In genomic region chr4:84022323-84022722, GRCm38 (mm10) we compare ENCODE assay signal across 23 mouse cellular contexts.
DNase-seq lines count a peak whose midpoint lies in the region; ATAC-seq and TF ChIP-seq lines count a peak whose summit lies in the region.
"Had no signal": no experiment of that assay in that cellular context is flagged by ENCODE, and none has a peak within 500 bp of the region (broad histone marks: within the 10 kb centered on the region; RNA-seq: fewer than 3 reads in every experiment).

No protein-coding gene starts in this region.

- TF ChIP-seq CTCF in cerebellum, adult 2 months (IDR thresholded peaks at IDR 0.05; ENCODE audit: borderline replicate concordance, insufficient read depth, low read depth, low read length): no peak

- no peaks in the 10 kb centered on the region for H3K9me3 ChIP-seq in heart, embryonic 13.5 days
- H3K9me3 ChIP-seq: embryonic facial prominence, embryonic 10.5 days; forebrain, embryonic 13.5 days had no signal

- no peak for ATAC-seq in heart, embryonic 13.5 days (ENCODE audit: extremely low read depth, insufficient number of reproducible peaks, low FRiP score, low TSS enrichment)
- peak; percentile 82 to 83 for ATAC-seq in hematopoietic stem cell, adult 5-6 weeks (replicated peaks in 1 of 2; ENCODE audit: insufficient read depth in 1 of 2, low FRiP score in 2 of 2, low TSS enrichment in 1 of 2, low read depth in 1 of 2, poor library complexity in 2 of 2, severe bottlenecking in 2 of 2)
- peak; percentile 81 for ATAC-seq in megakaryocyte progenitor cell, adult 5-6 weeks (replicated peaks; ENCODE audit: poor library complexity)
- ATAC-seq: CD4-positive, CD25-positive, alpha-beta regulatory T cell, adult 4 months; forebrain, embryonic 13.5 days; forebrain, postnatal 0 days had no signal

- no peak for TF ChIP-seq POLR2A in cerebellum, adult 2 months (IDR thresholded peaks at IDR 0.05; ENCODE audit: borderline replicate concordance, insufficient read depth, low read length)

- no peak for DNase-seq in heart, adult 9 months (ENCODE audit: low spot score in 2 of 2)
- peak; percentile 1 for DNase-seq in T-cell, adult 2 months (ENCODE audit: low spot score)
- no peak for DNase-seq in cerebellum, adult 2 months
- no peak for DNase-seq in left cerebral cortex, adult 9 months (ENCODE audit: low spot score in 2 of 2)
- no peak for DNase-seq in left cerebral cortex, adult 18-20 months (ENCODE audit: low spot score in 2 of 2)
- DNase-seq: adrenal gland, postnatal 10 days; B cell, adult 2 months; cerebellum, adult 11-12 months; cerebellum, adult 9-11 months; cerebellum, postnatal 36 days; forebrain, postnatal 0 days; gastrocnemius, postnatal 36 days; heart, adult 18-20 months; heart, postnatal 4 days had no signal

- 0 out of 2 replicates have a peak overlapping the region, but pooled peaks have one; percentile 5 for H3K4me2 ChIP-seq in heart, embryonic 13.5 days
- H3K4me2 ChIP-seq: forebrain, embryonic 13.5 days; heart, embryonic 11.5 days; hindbrain, embryonic 14.5 days had no signal

- H3K4me1 ChIP-seq in heart, embryonic 13.5 days: peaks cover 48% of the 10 kb centered on the region
- H3K4me1 ChIP-seq in cerebellum, adult 2 months (ENCODE audit: control insufficient read depth, insufficient read depth, low read length): no peaks in the 10 kb centered on the region
- H3K4me1 ChIP-seq: forebrain, embryonic 13.5 days had no signal

- WGBS in heart, embryonic 13.5 days: 57% methylated on average over 7 of the region's 7 CpGs
- WGBS in cerebellum, adult 2 months: 80% methylated on average over 7 of the region's 7 CpGs

- no peak overlapping the region for H3K4me3 ChIP-seq in heart, embryonic 13.5 days
- no peak overlapping the region for H3K4me3 ChIP-seq in cerebellum, adult 2 months (replicated peaks; ENCODE audit: insufficient read depth, low read depth, low read length)
- H3K4me3 ChIP-seq: embryonic facial prominence, embryonic 10.5 days; forebrain, embryonic 13.5 days had no signal

- no peak overlapping the region for H3K27ac ChIP-seq in heart, embryonic 13.5 days (replicated peaks)
- no peak overlapping the region for H3K27ac ChIP-seq in cerebellum, adult 2 months (ENCODE audit: insufficient read depth, low read length)
- H3K27ac ChIP-seq: embryonic facial prominence, embryonic 10.5 days; forebrain, embryonic 13.5 days; hindbrain, embryonic 14.5 days had no signal

- no peaks in the 10 kb centered on the region; the same call in 1 of the 2 replicates for H3K27me3 ChIP-seq in heart, embryonic 13.5 days (replicated peaks)
- no peaks in the 10 kb centered on the region for H3K27me3 ChIP-seq in cerebellum, adult 2 months (ENCODE audit: control insufficient read depth, insufficient read depth, low read length)
- H3K27me3 ChIP-seq: forebrain, embryonic 13.5 days had no signal

- H3K36me3 ChIP-seq in heart, embryonic 13.5 days: no peaks in the 10 kb centered on the region
- H3K36me3 ChIP-seq: embryonic facial prominence, embryonic 10.5 days; G1E had no signal

- no peak overlapping the region for H3K9ac ChIP-seq in heart, embryonic 13.5 days
- H3K9ac ChIP-seq: forebrain, embryonic 13.5 days; forebrain, postnatal 0 days; hindbrain, embryonic 14.5 days had no signal
